Mouse (Mus musculus) forebrain, embryonic 13.5 days (tissue): ENCODE data around the gene Trmt10a. TPM values are rescaled to one million over a fixed set of nuclear protein-coding genes. Genes with fewer than 3 reads are reported as not detected.

Experiments
- ATAC-seq: fragments of 200-750 bp; cut with Nextera tagmentation; 2 replicates; pipeline ENCODE4 v1.8.0; 2017
- H3K27ac ChIP-seq: fragments of 300-500 bp; sonication (generic); 2 replicates; pipeline ENCODE4 v1.5.1; 2015; ENCODE audit warnings: inconsistent platforms, mild to moderate bottlenecking, moderate library complexity
- H3K27me3 ChIP-seq: fragments of 300-500 bp; sonication (generic); 2 replicates; pipeline ENCODE4 v1.6.1; 2015; ENCODE audit warnings: mild to moderate bottlenecking, inconsistent platforms
- H3K36me3 ChIP-seq: fragments of 300-500 bp; sonication (generic); 2 replicates; pipeline ENCODE4 v1.6.1; 2015; ENCODE audit warnings: mild to moderate bottlenecking, inconsistent platforms; ENCODE audit not compliant: poor library complexity, severe bottlenecking
- H3K4me1 ChIP-seq: fragments of 300-500 bp; sonication (generic); 2 replicates; pipeline ENCODE4 v1.6.1; 2015; ENCODE audit warnings: inconsistent platforms
- H3K4me2 ChIP-seq: fragments of 300-500 bp; sonication (generic); 2 replicates; pipeline ENCODE4 v1.6.1; 2015; ENCODE audit warnings: inconsistent platforms, mild to moderate bottlenecking, moderate library complexity
- H3K4me3 ChIP-seq: fragments of 300-500 bp; sonication (generic); 2 replicates; pipeline ENCODE4 v1.5.1; 2015; ENCODE audit warnings: mild to moderate bottlenecking, inconsistent platforms
- H3K9ac ChIP-seq: fragments of 300-500 bp; sonication (generic); 2 replicates; pipeline ENCODE4 v1.6.1; 2015; ENCODE audit warnings: mild to moderate bottlenecking, inconsistent platforms
- H3K9me3 ChIP-seq: fragments of 300-500 bp; sonication (generic); replicated peaks from 2 replicates; pipeline ENCODE4 v1.6.1; 2016; ENCODE audit warnings: inconsistent platforms
- WGBS: fragments of 180-500 bp; shearing (Covaris S2); methylation state at CpG from one replicate; pipeline ENCODE4 v1.1.7; 2015; 5-methylcytosine and 5-hydroxymethylcytosine counted together
- polyA plus RNA-seq: library from polyadenylated mRNA; unstranded; fragments of >200 nt; fragmentation: Nextera tagmentation; extraction: Ambion mirVana; gene quantifications from 2 replicates; pipeline ENCODE4 v1.2.1, GENCODE M21; 2015

Trmt10a gene
- polyA plus RNA-seq, 1 experiment from 2014 or later, result 8.7 TPM

GRCm38 (mm10) chr3:138183371-138183770, 40.1 kb downstream of the Trmt10a start:
- H3K9me3 ChIP-seq, result no peaks in the 10 kb centered on the region
- no peak overlapping the region for H3K4me2 ChIP-seq
- no peaks in the 10 kb centered on the region for H3K27me3 ChIP-seq
- ATAC-seq, result no peak
- no peak overlapping the region for H3K9ac ChIP-seq
- no peak overlapping the region for H3K4me3 ChIP-seq
- H3K36me3 ChIP-seq, result no peaks in the 10 kb centered on the region
- WGBS, result 89% methylated on average over 7 of the region's 7 CpGs
- H3K27ac ChIP-seq, result no peak overlapping the region
- H3K4me1 ChIP-seq, result no peaks in the 10 kb centered on the region

GRCm38 (mm10) chr3:138185290-138185689, 42.0 kb downstream of the Trmt10a start:
- no peak overlapping the region for H3K4me2 ChIP-seq
- H3K9me3 ChIP-seq, result no peaks in the 10 kb centered on the region
- H3K4me3 ChIP-seq, result no peak overlapping the region
- H3K27ac ChIP-seq, result no peak overlapping the region
- no peak for ATAC-seq
- H3K9ac ChIP-seq, result no peak overlapping the region
- 63% methylated on average over 4 of the region's 4 CpGs for WGBS
- H3K27me3 ChIP-seq, result no peaks in the 10 kb centered on the region
- no peaks in the 10 kb centered on the region for H3K4me1 ChIP-seq
- no peaks in the 10 kb centered on the region for H3K36me3 ChIP-seq

GRCm38 (mm10) chr3:138185995-138186930, 43.0 kb downstream of the Trmt10a start:
- no peak overlapping the region for H3K27ac ChIP-seq
- WGBS, result 94% methylated on average over 26 of the region's 26 CpGs

GRCm38 (mm10) chr3:138192260-138192659, 49.0 kb downstream of the Trmt10a start:
- ATAC-seq, result no peak
- H3K9me3 ChIP-seq, result no peaks in the 10 kb centered on the region
- H3K4me2 ChIP-seq, result no peak overlapping the region
- H3K4me3 ChIP-seq, result no peak overlapping the region
- no peaks in the 10 kb centered on the region for H3K27me3 ChIP-seq
- no peaks in the 10 kb centered on the region for H3K36me3 ChIP-seq
- no peak overlapping the region for H3K9ac ChIP-seq
- no peaks in the 10 kb centered on the region for H3K4me1 ChIP-seq
- 93% methylated on average over 7 of the region's 7 CpGs for WGBS
- H3K27ac ChIP-seq, result no peak overlapping the region

More at GRCm38 (mm10) chr3:138185995-138186930, 43.0 kb downstream of the Trmt10a start:
- Histone ChIP-seq H3K4me2 (no peak overlapping the region), H3K4me1 (no peaks in the 10 kb centered on the region), H3K9me3 (no peaks in the 10 kb centered on the region), H3K36me3 (no peaks in the 10 kb centered on the region), H3K27me3 (no peaks in the 10 kb centered on the region), H3K4me3 (no peak overlapping the region), H3K9ac (no peak overlapping the region)
- ATAC-seq, result no peak

- H3K27me3 ChIP-seq, result no peaks in the 10 kb centered on the region
- H3K9ac ChIP-seq, result no peak within 1 kb of the TSS
- no peaks in the 10 kb centered on the region for H3K4me1 ChIP-seq
- H3K36me3 ChIP-seq, result no peaks in the 10 kb centered on the region
- 80% methylated on average over 15 of the region's 15 CpGs for WGBS
- no peak for ATAC-seq
- H3K4me3 ChIP-seq, result no peak within 1 kb of the TSS
- no peak within 1 kb of the TSS for H3K27ac ChIP-seq
- H3K9me3 ChIP-seq, result no peaks in the 10 kb centered on the region
- no peak within 1 kb of the TSS for H3K4me2 ChIP-seq
These were observed 50.5 kb downstream of the Trmt10a start, which contains the start of gene 4930579F01Rik for GRCm38 (mm10) chr3:138193683-138194302. Gene 4930579F01Rik, minus strand, starts transcription at chr3:138193825.

- 90% methylated on average over 14 of the region's 14 CpGs for WGBS
- Histone ChIP-seq H3K27me3 (no peaks in the 10 kb centered on the region), H3K4me3 (no peak overlapping the region), H3K9ac (no peak overlapping the region), H3K36me3 (no peaks in the 10 kb centered on the region), H3K4me2 (no peak overlapping the region), H3K27ac (no peak overlapping the region), H3K9me3 (no peaks in the 10 kb centered on the region), H3K4me1 (no peaks in the 10 kb centered on the region)
- no peak for ATAC-seq
These were observed 53.8 kb downstream of the Trmt10a start for GRCm38 (mm10) chr3:138197093-138197492.

- Histone ChIP-seq H3K9ac (no peak overlapping the region), H3K4me3 (no peak overlapping the region), H3K36me3 (no peaks in the 10 kb centered on the region), H3K4me1 (no peaks in the 10 kb centered on the region), H3K27ac (no peak overlapping the region), H3K4me2 (no peak overlapping the region), H3K9me3 (no peaks in the 10 kb centered on the region), H3K27me3 (no peaks in the 10 kb centered on the region)
- 78% methylated on average over 9 of the region's 9 CpGs for WGBS
- peak; percentile 36; the same call in 1 of the 2 replicates for ATAC-seq
These were observed 54.3 kb downstream of the Trmt10a start for GRCm38 (mm10) chr3:138197556-138197955.

- peak overlapping the region; percentile 45 for H3K9ac ChIP-seq
- H3K4me2 ChIP-seq, result peak overlapping the region; percentile 52
- H3K4me3 ChIP-seq, result peak overlapping the region; percentile 20; the same call in 1 of the 2 replicates
- WGBS, result 24% methylated on average over 20 of the region's 20 CpGs
- no peaks in the 10 kb centered on the region for H3K27me3 ChIP-seq
- ATAC-seq, result peak; percentile 97
- no peaks in the 10 kb centered on the region for H3K4me1 ChIP-seq
- no peaks in the 10 kb centered on the region for H3K36me3 ChIP-seq
- H3K9me3 ChIP-seq, result no peaks in the 10 kb centered on the region
- no peak overlapping the region for H3K27ac ChIP-seq
These were observed 54.9 kb downstream of the Trmt10a start for GRCm38 (mm10) chr3:138197973-138198721.

- Histone ChIP-seq H3K4me2 (peak overlapping the region; percentile 52), H3K4me1 (no peaks in the 10 kb centered on the region), H3K9ac (no peak overlapping the region), H3K9me3 (no peaks in the 10 kb centered on the region), H3K27me3 (no peaks in the 10 kb centered on the region), H3K4me3 (no peak overlapping the region), H3K27ac (no peak overlapping the region), H3K36me3 (no peaks in the 10 kb centered on the region)
- 83% methylated on average over 7 of the region's 7 CpGs for WGBS
- no peak; the same call in 1 of the 2 replicates for ATAC-seq
These were observed 55.4 kb downstream of the Trmt10a start for GRCm38 (mm10) chr3:138198722-138199068.

GRCm38 (mm10) chr3:138208821-138209220, 65.6 kb downstream of the Trmt10a start:
- 93% methylated on average over 3 of the region's 3 CpGs for WGBS
- H3K4me3 ChIP-seq, result no peak overlapping the region
- no peak overlapping the region for H3K27ac ChIP-seq
- no peak for ATAC-seq
- H3K4me1 ChIP-seq, result no peaks in the 10 kb centered on the region
- no peaks in the 10 kb centered on the region for H3K9me3 ChIP-seq
- H3K4me2 ChIP-seq, result no peak overlapping the region
- no peaks in the 10 kb centered on the region for H3K36me3 ChIP-seq
- H3K9ac ChIP-seq, result no peak overlapping the region
- no peaks in the 10 kb centered on the region for H3K27me3 ChIP-seq
